Mouse (Mus musculus) erythroblast, adult 5-6 weeks (primary cell): ENCODE data around the gene Dcaf7. TPM values are rescaled to one million over a fixed set of nuclear protein-coding genes. Genes with fewer than 3 reads are reported as not detected.
"Not testable (repeated sequence)": the region's sequence is repeated elsewhere in the genome, so short reads cannot be mapped to it uniquely, and the experiment has no call there.

Experiments used
- ATAC-seq: replicated peaks from 2 replicates; pipeline ENCODE4 v1.8.0; 2016; ENCODE audit warnings: moderate number of reproducible peaks, mild to moderate bottlenecking, moderate TSS enrichment, inconsistent platforms; ENCODE audit not compliant: poor library complexity, low FRiP score, severe bottlenecking
- total RNA-seq, 2 experiments: library from RNA; stranded (forward) in 1 of 2; stranded (reverse) in 1 of 2; fragments of 150-400 nt in 1 of 2; fragments of 200-764, 138-1000 nt in 1 of 2; gene quantifications; 2 replicates each; pipeline versions ENCODE4 v1.2.3 to v1.2.4; 2015 to 2017; ENCODE audit warnings: low replicate concordance in 2 of 2

The Dcaf7 gene
- 20.5 and 25.9 TPM in 2 replicates for total RNA-seq (2015; ENCODE audit: low replicate concordance)
- 20.2 and 27.3 TPM in 2 replicates for total RNA-seq (2017; ENCODE audit: low replicate concordance)

GRCm38 (mm10) chr11:106036548-106037417 lies at the start of gene Dcaf7:
Dcaf7 (plus strand) TSS chr11:106036872.
- peak; percentile 93 for ATAC-seq

GRCm38 (mm10) chr11:105987446-105987845 lies 49.2 kb upstream of the Dcaf7 start:
- no peak for ATAC-seq

- no peak for ATAC-seq
These were observed 47.2 kb upstream of the Dcaf7 start for GRCm38 (mm10) chr11:105989446-105989845.

- no peak for ATAC-seq
These were observed 46.4 kb upstream of the Dcaf7 start for GRCm38 (mm10) chr11:105990231-105990630.

GRCm38 (mm10) chr11:105994375-105994774 lies 42.3 kb upstream of the Dcaf7 start, which contains the start of gene Ace3:
Ace3 (plus strand) TSS chr11:105994675.
- ATAC-seq: no peak

GRCm38 (mm10) chr11:106000062-106000461 lies 36.6 kb upstream of the Dcaf7 start:
- no peak for ATAC-seq

- ATAC-seq: peak; percentile 48
These were observed 35.0 kb upstream of the Dcaf7 start for GRCm38 (mm10) chr11:106001718-106002117.

GRCm38 (mm10) chr11:106004576-106004975 lies 32.1 kb upstream of the Dcaf7 start:
- no peak for ATAC-seq

- no peak for ATAC-seq
These were observed 30.7 kb upstream of the Dcaf7 start for GRCm38 (mm10) chr11:106005970-106006369.

GRCm38 (mm10) chr11:106007821-106008220 lies 28.9 kb upstream of the Dcaf7 start, which contains the start of gene Kcnh6:
Kcnh6 (plus strand) TSS chr11:106008124.
- no peak for ATAC-seq

GRCm38 (mm10) chr11:106012711-106013110 lies 24.0 kb upstream of the Dcaf7 start:
- no peak for ATAC-seq

GRCm38 (mm10) chr11:106013556-106014225 lies 23.0 kb upstream of the Dcaf7 start:
- ATAC-seq: no peak

GRCm38 (mm10) chr11:106016440-106016839 lies 20.2 kb upstream of the Dcaf7 start:
- ATAC-seq: no peak

GRCm38 (mm10) chr11:106020051-106020763 lies 16.5 kb upstream of the Dcaf7 start:
- ATAC-seq: no peak

GRCm38 (mm10) chr11:106025774-106026173 lies 10.9 kb upstream of the Dcaf7 start:
- no peak for ATAC-seq

GRCm38 (mm10) chr11:106026465-106027151 lies 10.1 kb upstream of the Dcaf7 start:
- ATAC-seq: peak; percentile 78

GRCm38 (mm10) chr11:106027607-106028006 lies 9.1 kb upstream of the Dcaf7 start:
- ATAC-seq: peak; percentile 54

GRCm38 (mm10) chr11:106032074-106032473 lies 4.6 kb upstream of the Dcaf7 start:
- ATAC-seq: not testable (repeated sequence)

GRCm38 (mm10) chr11:106033491-106033919 lies 3.2 kb upstream of the Dcaf7 start:
- ATAC-seq: peak; percentile 23
